ENCODE assay signal across 25 mouse cellular contexts in the genomic region with DNA sequence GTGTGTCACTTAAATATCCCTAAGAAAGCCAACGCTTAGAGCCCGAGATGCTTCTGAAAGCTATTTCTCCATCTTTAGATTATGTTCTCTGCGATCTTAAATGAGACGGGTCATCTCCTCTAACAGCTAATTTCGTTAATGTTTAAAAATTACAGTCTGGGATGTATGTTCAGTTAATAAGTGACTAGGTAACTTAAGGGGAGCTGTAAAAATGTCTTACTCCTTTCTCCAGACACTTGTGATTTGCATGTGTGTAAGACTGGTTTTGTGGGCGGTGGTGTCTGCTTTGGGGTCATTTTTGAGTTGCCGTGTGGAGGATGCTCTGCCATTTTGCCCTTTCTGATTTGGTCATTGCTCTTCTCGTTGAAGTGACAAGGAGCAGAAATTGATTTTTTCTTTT. TPM values are rescaled to one million over a fixed set of nuclear protein-coding genes. Genes with fewer than 3 reads are reported as not detected.
"Had no signal": no experiment of that assay in that cellular context is flagged by ENCODE, and none has a peak within 500 bp of the region (broad histone marks: within the 10 kb centered on the region; RNA-seq: fewer than 3 reads in every experiment).

No protein-coding gene starts in this region.

- H3K27me3 ChIP-seq: lung, embryonic 15.5 days; megakaryocyte, embryonic 14.5 days; midbrain, embryonic 12.5 days; neural tube, embryonic 13.5 days; neural tube, embryonic 15.5 days had no signal

- ATAC-seq: lung, postnatal 0 days; midbrain, embryonic 16.5 days had no signal

- H3K4me1 ChIP-seq: lung, embryonic 15.5 days; megakaryocyte, embryonic 14.5 days; midbrain, embryonic 12.5 days; neural tube, embryonic 13.5 days; neural tube, embryonic 15.5 days had no signal

- H3K27ac ChIP-seq: lung, embryonic 15.5 days; macrophage; midbrain, embryonic 12.5 days; neural tube, embryonic 13.5 days; neural tube, embryonic 15.5 days had no signal

- H3K4me3 ChIP-seq: lung, embryonic 15.5 days; megakaryocyte, embryonic 14.5 days; midbrain, embryonic 12.5 days; myocyte; neural tube, embryonic 13.5 days; neural tube, embryonic 15.5 days had no signal

- DNase-seq: lung, adult 2 months; lung, postnatal 14 days; lung, postnatal 36 days; midbrain, embryonic 14.5 days; retina, postnatal 1 day; right cerebral cortex, adult 18-20 months; right cerebral cortex, postnatal 25 days; right cerebral cortex, postnatal 4 days; spleen, adult 18-20 months; thymus, adult 18-20 months; thymus, postnatal 14 days; thymus, postnatal 36 days had no signal

- H3K9ac ChIP-seq: lung, embryonic 15.5 days; midbrain, embryonic 12.5 days; neural tube, embryonic 13.5 days; neural tube, embryonic 15.5 days had no signal

- H3K9me3 ChIP-seq: lung, embryonic 15.5 days; midbrain, embryonic 12.5 days; neural tube, embryonic 15.5 days had no signal

- H3K4me2 ChIP-seq: lung, embryonic 15.5 days; midbrain, embryonic 12.5 days; neural tube, embryonic 13.5 days; neural tube, embryonic 15.5 days had no signal

RNA-seq across cellular contexts. Expression of gene Mtnr1a, which starts 55.1 kb away (rescaled TPM):
- total RNA-seq: megakaryocyte progenitor cell, adult 5-6 weeks had no signal
- polyA plus RNA-seq: lung, adult 2 months; lung, postnatal 0 days; macrophage; myocyte; small intestine, adult 2 months; stomach, embryonic 14.5 days; thymus, postnatal 0 days had no signal
